Mouse (Mus musculus): ENCODE measurements around the gene Tst.

DNA sequence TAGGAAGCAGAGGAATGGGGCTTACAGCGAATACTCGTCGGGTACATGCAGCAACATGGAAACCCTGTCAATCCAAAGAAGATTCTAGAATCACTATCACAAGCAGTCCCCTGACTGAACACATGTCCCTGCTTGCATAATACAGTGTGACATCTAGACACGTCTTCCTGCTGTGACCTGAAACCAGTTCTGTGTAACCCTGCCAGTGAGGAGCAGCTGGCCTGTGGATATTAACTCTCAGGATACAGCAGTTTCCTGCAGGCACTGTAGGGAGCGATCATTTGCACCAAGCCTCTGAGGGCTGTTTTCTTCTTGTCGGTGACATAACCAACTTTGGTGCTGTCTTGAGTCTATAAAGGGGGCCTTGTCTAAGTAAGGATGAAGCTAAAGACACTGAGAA is 4.4 kb downstream of the Tst start:
- TF ChIP-seq CTCF (IDR thresholded peaks at IDR 0.05; ENCODE audit: low read depth, low read length) (no peak), TAL1 (conservative IDR thresholded peaks at IDR 0.05; ENCODE audit: low read depth, low read length) (no peak)

All from G1E (cell line).